Mouse (Mus musculus): Measurements from ENCODE around the gene Bmx.

Gene Bmx

DNA sequence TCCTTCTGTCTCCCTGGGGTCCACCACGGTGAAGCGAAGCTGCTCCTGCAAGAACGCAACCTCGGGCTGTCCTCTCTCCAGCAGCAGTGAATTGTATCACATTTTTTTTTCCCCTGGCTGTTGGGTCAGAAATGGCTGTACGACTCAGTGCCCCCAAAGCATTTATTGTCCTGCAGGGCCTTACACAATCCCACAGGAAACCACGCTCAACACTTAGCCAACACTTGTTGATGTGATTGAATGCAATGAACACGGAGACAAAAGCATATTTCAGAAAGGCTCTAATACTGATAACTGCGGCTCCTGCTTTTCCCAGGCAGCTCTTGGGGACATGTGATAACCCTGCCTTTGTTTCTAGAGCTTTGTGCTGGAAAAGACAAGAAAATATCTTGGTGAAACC, at the start of gene Bmx:
TSS of gene Bmx (minus strand) at position 137 of the 400 bp plus-strand sequence.
- no peak for DNase-seq

DNA sequence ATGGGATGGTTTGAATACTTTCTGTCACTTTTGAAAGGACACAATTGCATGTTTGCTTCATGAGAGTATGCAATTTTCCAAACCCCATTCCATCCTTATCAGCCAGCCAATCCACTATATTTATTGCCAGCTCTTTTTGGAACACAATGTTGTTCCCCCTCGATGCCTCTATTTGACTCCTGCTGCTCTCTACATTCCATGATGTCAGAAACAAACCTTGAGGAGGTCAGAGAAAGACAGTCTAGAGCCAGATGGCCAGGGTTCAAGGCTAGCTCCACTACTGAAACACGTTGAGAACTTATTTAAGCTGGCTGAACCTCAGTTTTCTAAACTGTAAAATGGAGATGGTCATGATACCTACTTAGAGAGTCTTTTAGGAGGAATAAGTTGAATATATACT, 48.3 kb upstream of the Bmx start:
- peak; percentile 1 for DNase-seq

GRCm38 (mm10) chrX:164291147-164291546, 33.2 kb upstream of the Bmx start:
- DNase-seq, result peak; percentile 18

DNA sequence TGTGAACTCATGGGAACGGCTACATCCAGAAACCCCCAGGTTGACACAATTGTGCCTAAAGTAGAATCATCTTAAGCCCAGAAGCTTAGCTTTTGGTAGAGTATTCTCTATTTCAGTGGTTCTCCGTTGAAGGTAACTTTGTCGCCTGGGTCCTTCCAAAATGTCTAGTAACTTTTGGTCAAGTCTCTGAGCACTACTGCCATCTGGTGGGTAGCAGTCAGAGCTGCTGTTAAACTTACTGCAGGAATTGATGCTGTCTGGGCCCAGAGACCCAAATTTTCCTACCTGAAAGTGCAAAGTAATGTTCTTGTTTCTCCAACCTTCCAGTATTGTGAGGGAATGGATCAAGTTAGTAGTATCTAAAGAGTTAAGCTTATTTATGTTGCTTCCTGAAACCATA, 29.1 kb upstream of the Bmx start:
- peak; percentile 34 for DNase-seq

GRCm38 (mm10) chrX:164283808-164284207, 25.8 kb upstream of the Bmx start:
- DNase-seq, result no peak

- DNase-seq, result no peak
Measured at GRCm38 (mm10) chrX:164280918-164281647, 23.1 kb upstream of the Bmx start.

GRCm38 (mm10) chrX:164275536-164275935, 17.5 kb upstream of the Bmx start:
- no peak for DNase-seq

GRCm38 (mm10) chrX:164270603-164271002, 12.6 kb upstream of the Bmx start:
- DNase-seq, result no peak

- peak; percentile 53 for DNase-seq
Measured at GRCm38 (mm10) chrX:164269285-164269761, 11.3 kb upstream of the Bmx start, which contains the start of gene Pir. Gene Pir, plus strand, starts transcription at chrX:164269371.

DNA sequence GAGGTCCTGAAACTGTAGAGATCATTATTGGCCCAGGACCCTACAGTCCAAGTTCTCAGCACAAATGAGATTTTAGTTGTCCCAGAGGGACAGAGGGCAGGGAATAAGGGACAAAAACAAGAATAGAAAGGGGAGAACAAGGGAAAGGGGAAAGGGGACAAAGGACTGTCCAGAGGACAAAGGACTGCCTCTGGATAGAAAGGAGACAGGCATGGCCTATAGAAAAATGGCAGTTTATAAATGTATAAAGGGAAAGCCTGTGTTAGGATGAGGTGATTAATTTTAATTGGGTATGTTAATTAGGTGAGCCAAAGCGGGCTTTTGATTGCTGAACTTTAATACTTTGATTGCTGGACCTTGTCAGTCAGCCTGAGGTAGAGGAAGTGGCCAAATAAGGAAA, 6.9 kb upstream of the Bmx start:
- no peak for DNase-seq

- DNase-seq, result no peak
Measured at GRCm38 (mm10) chrX:164262286-164262685, 4.3 kb upstream of the Bmx start.

DNA sequence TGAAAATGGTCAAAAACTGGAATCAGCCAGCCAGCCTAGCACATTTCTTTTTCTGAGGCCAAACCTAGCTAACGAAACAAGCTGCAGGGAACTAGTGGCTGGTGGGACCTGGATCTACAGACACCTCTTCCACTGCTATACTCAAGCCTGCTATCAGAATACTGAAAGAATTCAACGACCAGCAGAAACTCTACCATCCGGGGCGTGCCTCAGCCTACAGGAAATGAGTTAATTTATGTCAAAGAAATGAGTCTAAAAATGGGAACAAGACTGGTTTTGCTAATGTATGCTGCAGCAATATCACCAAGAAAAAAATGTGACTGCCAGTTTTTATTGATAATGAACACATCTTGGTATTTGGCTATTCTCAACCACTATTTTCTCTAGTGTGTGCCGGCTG, 669 bp upstream of the Bmx start:
- no peak for DNase-seq

DNA sequence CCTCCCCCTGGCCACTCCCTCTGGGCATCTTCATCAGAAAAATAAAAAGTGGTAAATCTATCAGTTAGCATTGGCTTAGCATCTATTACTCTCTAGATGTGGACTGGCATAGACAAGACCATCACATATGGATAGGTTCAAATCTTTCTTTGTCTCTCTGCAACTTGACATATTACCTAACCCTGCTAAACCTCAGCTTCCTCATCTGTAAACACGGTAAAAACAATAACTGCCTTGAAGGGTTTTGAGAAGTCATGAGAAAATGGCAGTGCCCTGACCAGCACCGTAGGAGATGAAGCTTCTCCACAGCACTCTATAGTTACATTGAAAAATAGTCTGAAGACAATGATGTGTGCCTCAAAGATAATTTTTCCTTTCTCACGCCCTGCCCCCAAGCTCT, 1.5 kb downstream of the Bmx start:
- DNase-seq, result no peak

DNA sequence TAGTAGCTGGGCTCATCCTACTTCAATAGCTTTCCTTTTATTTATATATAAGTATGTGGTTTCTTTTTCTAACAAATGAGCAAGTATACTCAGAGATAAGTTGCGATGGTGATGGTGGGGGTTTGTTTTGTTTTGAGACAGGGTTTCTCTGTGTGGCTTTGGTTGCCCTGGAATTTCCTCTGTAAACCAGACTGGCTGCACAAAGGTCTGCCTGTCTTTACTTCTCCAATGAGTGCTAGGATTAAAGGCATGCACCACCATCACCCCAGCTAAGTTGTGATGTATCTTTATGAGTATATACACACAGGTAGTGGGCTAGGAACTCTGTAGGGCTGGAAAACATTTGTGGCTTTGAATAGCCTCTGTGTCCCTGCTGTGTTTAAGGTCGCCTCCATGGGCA, 11.3 kb downstream of the Bmx start:
- no peak for DNase-seq

DNA sequence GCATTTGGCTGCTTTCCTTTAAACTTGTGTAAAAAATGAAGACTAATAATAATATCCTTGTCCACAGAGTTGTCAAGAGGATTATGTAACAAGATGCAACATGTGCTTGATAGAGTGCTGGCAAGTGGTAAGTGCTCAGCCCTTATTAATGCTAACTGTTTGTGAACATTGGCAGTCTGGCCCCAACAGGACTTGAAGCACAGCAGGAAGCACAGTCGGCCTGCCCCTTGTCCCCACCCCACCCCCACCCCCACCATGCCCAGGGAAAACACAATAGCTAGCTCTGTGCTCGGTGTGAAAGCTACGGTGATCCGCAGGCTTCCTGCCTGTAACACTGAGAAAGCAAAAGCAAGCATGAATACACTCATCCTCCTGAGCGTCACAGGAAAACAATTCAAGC, 12.3 kb downstream of the Bmx start:
- DNase-seq, result no peak

- DNase-seq, result peak; percentile 51
Measured at GRCm38 (mm10) chrX:164233380-164233779, 24.6 kb downstream of the Bmx start.

- peak; percentile 19 for DNase-seq
Measured at GRCm38 (mm10) chrX:164221989-164222388, 36.0 kb downstream of the Bmx start.

GRCm38 (mm10) chrX:164200547-164200946, 57.4 kb downstream of the Bmx start:
- DNase-seq, result no peak

GRCm38 (mm10) chrX:164197679-164198078, 60.3 kb downstream of the Bmx start:
- DNase-seq, result no peak

DNA sequence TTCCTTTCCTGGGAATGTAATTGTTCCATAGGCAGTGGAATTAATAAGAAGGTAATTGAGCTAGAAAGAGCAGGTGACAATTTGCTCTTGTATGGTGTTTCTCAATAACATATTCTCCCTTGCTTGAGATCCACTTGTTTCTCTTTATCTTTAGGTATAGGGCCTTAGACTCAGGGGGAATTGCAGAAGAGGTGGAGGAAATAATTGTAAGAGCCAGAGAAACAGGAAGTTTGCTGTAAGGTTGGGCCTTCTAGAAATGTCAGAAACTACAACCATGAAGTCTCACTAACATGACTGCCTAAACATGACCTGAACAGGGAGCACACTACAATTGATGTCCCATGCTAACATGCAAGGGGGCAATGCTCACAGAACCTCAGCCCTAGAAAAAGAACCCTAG, 68.1 kb downstream of the Bmx start:
- no peak for DNase-seq

DNA sequence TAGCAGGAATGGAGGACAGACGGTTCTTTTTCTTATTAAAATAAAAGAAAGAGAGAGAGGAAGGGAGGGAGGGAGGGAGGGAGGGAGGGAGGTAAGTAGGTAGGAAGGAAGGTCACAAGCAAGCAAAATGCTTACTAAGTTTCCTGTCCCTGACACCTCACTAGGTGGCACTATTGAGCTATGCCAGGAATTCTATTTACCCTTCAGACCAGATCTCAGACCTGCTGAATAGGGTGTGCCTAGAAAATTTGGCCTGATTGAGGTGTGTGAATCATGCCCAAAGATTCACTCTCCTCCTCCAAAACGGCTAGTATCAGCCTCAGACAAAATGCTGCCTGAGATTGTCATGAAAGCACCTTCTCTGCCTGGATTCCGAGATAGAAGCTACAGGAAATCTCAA, 74.1 kb downstream of the Bmx start:
- peak; percentile 54 for DNase-seq

GRCm38 (mm10) chrX:164179746-164180145, 78.2 kb downstream of the Bmx start:
- DNase-seq, result peak; percentile 64

DNA sequence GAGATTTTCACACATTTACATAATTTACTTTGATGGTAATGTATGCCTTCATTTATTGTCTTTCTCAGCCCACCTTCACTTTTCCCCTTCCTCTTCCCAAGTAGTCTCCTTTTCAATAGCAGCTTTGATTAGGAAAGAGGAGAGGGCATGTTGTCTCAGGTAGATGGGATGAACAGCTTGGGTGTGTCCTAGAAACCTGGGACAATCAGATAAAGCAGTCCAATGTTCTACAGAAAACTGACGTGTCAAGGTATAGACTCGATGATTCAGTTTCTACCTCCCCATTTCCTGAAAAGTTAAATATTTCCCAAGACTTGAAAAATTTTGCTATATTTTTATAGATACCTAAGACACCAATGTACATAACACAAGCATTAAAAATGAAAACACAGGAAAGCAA, 79.1 kb downstream of the Bmx start:
- DNase-seq, result no peak

GRCm38 (mm10) chrX:164175780-164176179, 82.2 kb downstream of the Bmx start:
- DNase-seq, result no peak

GRCm38 (mm10) chrX:164175311-164175710, 82.7 kb downstream of the Bmx start:
- no peak for DNase-seq

Data from kidney, adult 9 months (tissue).